In genomic region chr5:147052309-147052558, GRCm38 (mm10) we compare ENCODE assay signal across 15 mouse cellular contexts. TPM values are rescaled to one million over a fixed set of nuclear protein-coding genes. Genes with fewer than 3 reads are reported as not detected.
DNase-seq lines count a peak whose midpoint lies in the region; ATAC-seq and TF ChIP-seq lines count a peak whose summit lies in the region.
"Had no signal": no experiment of that assay in that cellular context is flagged by ENCODE, and none has a peak within 500 bp of the region (broad histone marks: within the 10 kb centered on the region; RNA-seq: fewer than 3 reads in every experiment).

No protein-coding gene starts in this region.

- peaks cover 79% of the 10 kb centered on the region for H3K79me2 ChIP-seq in CH12.LX (replicated peaks; ENCODE audit: control insufficient read depth, extremely low read depth, insufficient read depth, poor library complexity, severe bottlenecking)

- peaks cover 29 to 52% of the 10 kb centered on the region in 2 experiments for H3K4me1 ChIP-seq in heart, embryonic 14.5 days (ENCODE audit: control insufficient read depth in 2 of 2, insufficient read depth in 2 of 2, low read length in 2 of 2)
- peaks cover 9 to 68% of the 10 kb centered on the region in 2 experiments; a peak in 3 of 4 replicates for H3K4me1 ChIP-seq in CH12.LX (ENCODE audit: control insufficient read depth in 1 of 2, insufficient read depth in 2 of 2)

- no peaks in the 10 kb centered on the region for H3K9me3 ChIP-seq in heart, embryonic 14.5 days (ENCODE audit: control insufficient read depth, low read length)
- H3K9me3 ChIP-seq in CH12.LX (replicated peaks; ENCODE audit: low read length): no peaks in the 10 kb centered on the region
- H3K9me3 ChIP-seq: limb, embryonic 13.5 days had no signal

- TF ChIP-seq POLR2A in CH12.LX (IDR thresholded peaks at IDR 0.05; ENCODE audit: low read depth, low read length): no peak

- no peak for TF ChIP-seq EP300 in CH12.LX (IDR thresholded peaks at IDR 0.05; ENCODE audit: low read length)

- in situ Hi-C loops in CH12.LX (cut with MboI; ENCODE audit: low pct_ligation_motif_present, low pct_unique_long_range_greater_than_20kb, low sequenced_read_pairs): no loop called here

- no peak overlapping the region for H3K4me3 ChIP-seq in heart, embryonic 14.5 days (ENCODE audit: control insufficient read depth in 1 of 2, insufficient read depth in 1 of 2, low read depth in 1 of 2, low read length in 2 of 2)
- no peak overlapping the region for H3K4me3 ChIP-seq in layer of hippocampus, adult 2 months
- H3K4me3 ChIP-seq in CH12.LX (replicated peaks in 1 of 3; ENCODE audit: low read depth in 2 of 3, low read length in 2 of 3, poor library complexity in 1 of 3): peak overlapping the region; percentile 49 to 57 (median 52)
- H3K4me3 ChIP-seq: limb, embryonic 13.5 days had no signal

- H3K4me2 ChIP-seq in heart, embryonic 14.5 days (ENCODE audit: low read length): peak overlapping the region; percentile 38; the same call in 1 of the 2 replicates
- H3K4me2 ChIP-seq in CH12.LX (ENCODE audit: insufficient read depth, low read depth, poor library complexity, severe bottlenecking): peak overlapping the region; percentile 82
- H3K4me2 ChIP-seq: limb, embryonic 13.5 days had no signal

- ATAC-seq in heart, embryonic 14.5 days (ENCODE audit: insufficient number of reproducible peaks, insufficient read depth, low FRiP score, low read depth): no peak
- no peak for ATAC-seq in cerebellum, adult (ENCODE audit: insufficient number of reproducible peaks, low FRiP score, low TSS enrichment)
- ATAC-seq: inflammation-experienced regulatory T-cells, adult 6 months; liver, postnatal 0 days had no signal

- no peak overlapping the region; the same call in 1 of the 2 replicates for H3K9ac ChIP-seq in heart, embryonic 14.5 days (ENCODE audit: low read length)
- peak overlapping the region; percentile 71 for H3K9ac ChIP-seq in CH12.LX (ENCODE audit: insufficient read depth, low read depth)
- H3K9ac ChIP-seq: limb, embryonic 13.5 days; liver, postnatal 0 days had no signal

- 71% methylated on average over 4 of the region's 4 CpGs for WGBS in heart, embryonic 14.5 days

- no peak for TF ChIP-seq CTCF in layer of hippocampus, adult 2 months (conservative IDR thresholded peaks at IDR 0.05)
- TF ChIP-seq CTCF in CH12.LX (conservative IDR thresholded peaks at IDR 0.05 in 1 of 2, IDR thresholded peaks at IDR 0.05 in 1 of 2; ENCODE audit: low read depth in 2 of 2, low read length in 2 of 2): no peak

- TF ChIP-seq RAD21 in CH12.LX (IDR thresholded peaks at IDR 0.05; ENCODE audit: low read depth, low read length): no peak

- H3K27me3 ChIP-seq in heart, embryonic 14.5 days (ENCODE audit: control insufficient read depth, insufficient read depth, low read length): no peaks in the 10 kb centered on the region
- no peaks in the 10 kb centered on the region for H3K27me3 ChIP-seq in CH12.LX (replicated peaks)
- H3K27me3 ChIP-seq: limb, embryonic 13.5 days had no signal

- no peaks in the 10 kb centered on the region for H3K36me3 ChIP-seq in heart, embryonic 14.5 days (ENCODE audit: control insufficient read depth, insufficient read depth, low read length)
- H3K36me3 ChIP-seq in CH12.LX (replicated peaks in 1 of 2; ENCODE audit: control insufficient read depth in 1 of 2, insufficient read depth in 1 of 2, low read length in 1 of 2): peaks cover 0 to 16% of the 10 kb centered on the region in 2 experiments
- H3K36me3 ChIP-seq: limb, embryonic 13.5 days had no signal

- dilution Hi-C loops in CH12.LX (cut with MboI; ENCODE audit: extremely low pct_ligation_motif_present, extremely low pct_unique_long_range_greater_than_20kb, low sequenced_read_pairs): no loop called here

- no peak for DNase-seq in heart, adult 9 months (ENCODE audit: low spot score in 2 of 2)
- no peak for DNase-seq in layer of hippocampus, adult 2 months (ENCODE audit: low spot score in 2 of 2)
- DNase-seq in layer of hippocampus, adult 11-12 months (ENCODE audit: low spot score): no peak
- DNase-seq in A20 (ENCODE audit: low read depth, low spot score) (peak; percentile 77), CH12.LX (ENCODE audit: extremely low read depth) (no peak)
- DNase-seq in cerebellum, postnatal 14 days: no peak
- DNase-seq: cerebellum, adult 9-10 months; gastrocnemius, postnatal 25 days; liver, postnatal 0 days; lung, postnatal 4 days; thymus, postnatal 4 days had no signal

- H3K27ac ChIP-seq in heart, embryonic 14.5 days (replicated peaks in 1 of 2; ENCODE audit: control insufficient read depth in 1 of 2, insufficient read depth in 1 of 2, low read depth in 2 of 2, low read length in 2 of 2): no peak overlapping the region
- H3K27ac ChIP-seq in layer of hippocampus, adult 2 months: 0 out of 2 replicates have a peak overlapping the region, but pooled peaks have one; percentile 36
- peak overlapping the region; percentile 95 for H3K27ac ChIP-seq in CH12.LX (ENCODE audit: insufficient read depth, low read depth)
- H3K27ac ChIP-seq: limb, embryonic 13.5 days had no signal

TF ChIP-seq in CH12.LX, 34 proteins besides CTCF, POLR2A, EP300 and RAD21:
- TF ChIP-seq ZNF384 (IDR thresholded peaks at IDR 0.05; ENCODE audit: low read depth, low read length) (no peak), ELF1 (IDR thresholded peaks at IDR 0.05; ENCODE audit: low read depth, low read length) (no peak), JUND (conservative IDR thresholded peaks at IDR 0.05; ENCODE audit: low read depth, low read length) (no peak), CHD1 (IDR thresholded peaks at IDR 0.05; ENCODE audit: low read depth, low read length) (no peak), RCOR1 (conservative IDR thresholded peaks at IDR 0.05; ENCODE audit: low read depth, low read length) (no peak)

RNA-seq across cellular contexts. Expression of gene Lnx2, which starts 24.2 kb away (rescaled TPM):
- 13.0 TPM in 2 replicates for polyA plus RNA-seq in heart, embryonic 14.5 days (2014; fragmentation: Nextera tagmentation; extraction: Ambion mirVana)
- 1 to 10 TPM; 5.5 to 6.6 TPM for total RNA-seq in layer of hippocampus, adult 2 months (2021)
- 25.6 and 30.1 TPM in 2 replicates for total RNA-seq in CH12.LX (2012; rRNA removed)
- total RNA-seq in CH12.LX (2014; rRNA removed): 19.4 and 20.3 TPM in 2 replicates
- 18.8 and 22.9 TPM in 2 replicates for polyA plus RNA-seq in CH12.LX (2012; ENCODE audit: insufficient read length, low read depth)

RNA-seq across cellular contexts. Expression of gene Polr1d, which starts 24.6 kb away (rescaled TPM):
- polyA plus RNA-seq in heart, embryonic 14.5 days (2014; fragmentation: Nextera tagmentation; extraction: Ambion mirVana): 97.6 and 99.3 TPM in 2 replicates
- total RNA-seq in layer of hippocampus, adult 2 months (2021): 10 to 100 TPM; 63.1 to 69.7 TPM
- total RNA-seq in CH12.LX (2012; rRNA removed): 293 and 334 TPM in 2 replicates
- total RNA-seq in CH12.LX (2014; rRNA removed): 354 and 381 TPM in 2 replicates
- polyA plus RNA-seq in CH12.LX (2012; ENCODE audit: insufficient read length, low read depth): 300 and 322 TPM in 2 replicates

Comparison
In these comparisons a context has a peak if more than half of its experiments do, and no peak if none do; other contexts are left out.
1. H3K27ac ChIP-seq: peak in layer of hippocampus, adult 2 months (single experiment) and CH12.LX (single experiment); none in heart, embryonic 14.5 days (0 of 2).
2. H3K4me3 ChIP-seq: peak in CH12.LX (3 of 3); none in heart, embryonic 14.5 days (0 of 2) and layer of hippocampus, adult 2 months (single experiment).
3. RNA of gene Polr1d, which starts 24.6 kb away (total RNA-seq): 293 to 381 TPM in CH12.LX; 63.1 to 69.7 TPM in layer of hippocampus, adult 2 months; every median in the first group is over 4 times any median in the second.